Comparison of ENCODE assay signal across 1 mouse cellular context in the genomic region with DNA sequence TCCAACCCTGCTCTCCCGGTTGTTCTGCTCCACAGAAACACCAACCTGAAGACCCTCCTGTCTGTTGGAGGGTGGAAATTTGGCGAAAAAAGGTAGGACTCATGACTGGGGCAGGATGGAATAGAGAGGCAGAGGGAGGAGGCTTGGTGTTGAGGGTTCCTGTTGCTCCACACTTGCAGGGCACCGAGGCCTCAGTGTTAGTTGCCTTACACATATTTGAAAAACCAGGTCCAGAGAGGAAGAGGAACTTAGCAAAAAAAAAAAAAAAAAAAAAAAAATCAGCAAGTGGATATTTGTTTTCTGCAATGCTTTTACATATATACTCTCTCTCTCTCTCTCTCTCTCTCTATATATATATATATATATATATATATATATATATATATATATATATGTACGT.
TF ChIP-seq lines count a peak whose summit lies in the region.

No protein-coding gene starts in this region.

TF ChIP-seq in MEL, 35 proteins besides CTCF, POLR2A, EP300 and RAD21:
- peak; percentile 62; the same call in 1 of the 2 replicates for TF ChIP-seq ZNF384 (IDR thresholded peaks at IDR 0.05; ENCODE audit: low read depth, low read length)
- no peak for TF ChIP-seq TCF12 (IDR thresholded peaks at IDR 0.05; ENCODE audit: low read depth, low read length)
TF ChIP-seq in MEL: peak in this region for 1.
